Mouse (Mus musculus): ENCODE measurements around the gene Dram2.

GRCm38 (mm10) chr3:106500510-106500909, 47.1 kb upstream of the Dram2 start:
- TF ChIP-seq CTCF (conservative IDR thresholded peaks at IDR 0.05; ENCODE audit: insufficient read depth, insufficient read length, low read depth, low read length) (no peak), POLR2A (IDR thresholded peaks at IDR 0.05; ENCODE audit: low read depth, low read length) (no peak)
